Mouse (Mus musculus) liver, embryonic 14.5 days (tissue): ENCODE results near the gene Rab25. TPM values are rescaled to one million over a fixed set of nuclear protein-coding genes. Genes with fewer than 3 reads are reported as not detected.

ENCODE experiments used
- ATAC-seq: fragments of 200-750 bp; cut with Nextera tagmentation; 2 replicates; pipeline ENCODE4 v1.8.0; 2017; ENCODE audit warnings: moderate number of reproducible peaks, mild to moderate bottlenecking, moderate library complexity; ENCODE audit not compliant: insufficient read depth
- DNase-seq, 3 experiments: peaks; one replicate each; pipeline ENCODE4 v3.0.0-alpha.2; 2012 to 2013; ENCODE audit warnings: low read depth in 3 of 3, low spot score in 3 of 3
- H3K27ac ChIP-seq: fragments of 300-500 bp; sonication (generic); 2 replicates; pipeline ENCODE4 v1.5.1; 2014; ENCODE audit warnings: moderate library complexity, mild to moderate bottlenecking, control low read depth, inconsistent platforms
- H3K27me3 ChIP-seq: fragments of 300-500 bp; sonication (generic); 2 replicates; pipeline ENCODE4 v1.6.1; 2014; ENCODE audit warnings: mild to moderate bottlenecking, low read length, moderate library complexity; ENCODE audit not compliant: control insufficient read depth, insufficient read depth
- H3K36me3 ChIP-seq: fragments of 300-500 bp; sonication (generic); replicated peaks from 2 replicates; pipeline ENCODE4 v1.6.1; 2014; ENCODE audit warnings: low read depth; ENCODE audit not compliant: control insufficient read depth, insufficient read depth
- H3K4me1 ChIP-seq, 2 experiments: fragments of 200-500 bp in 1 of 2; fragments of 300-500 bp in 1 of 2; sonication (generic) in 1 of 2; replicated peaks; 2 replicates each; pipeline ENCODE4 v1.6.1; 2012 to 2014; ENCODE audit warnings: antibody characterized with exemption in 1 of 2, inconsistent platforms in 1 of 2, low read length in 1 of 2; ENCODE audit not compliant: control insufficient read depth in 2 of 2, insufficient read depth in 2 of 2
- H3K4me2 ChIP-seq: fragments of 300-500 bp; sonication (generic); 2 replicates; pipeline ENCODE4 v1.6.1; 2014; ENCODE audit warnings: low read depth, mild to moderate bottlenecking, control low read depth, moderate library complexity
- H3K4me3 ChIP-seq, 2 experiments: fragments of 200-500 bp in 1 of 2; fragments of 300-500 bp in 1 of 2; sonication (generic) in 1 of 2; 2 replicates each; pipeline ENCODE4 v1.5.1; 2012 to 2014; ENCODE audit warnings: low read depth in 2 of 2, low read length in 2 of 2, mild to moderate bottlenecking in 2 of 2, control low read depth in 1 of 2, inconsistent platforms in 1 of 2, moderate library complexity in 1 of 2; ENCODE audit not compliant: insufficient read depth in 1 of 2
- H3K9ac ChIP-seq: fragments of 300-500 bp; sonication (generic); replicated peaks from 2 replicates; pipeline ENCODE4 v1.6.1; 2014; ENCODE audit warnings: mild to moderate bottlenecking, control low read depth, moderate library complexity
- H3K9me3 ChIP-seq: fragments of 300-500 bp; sonication (generic); 2 replicates; pipeline ENCODE4 v1.6.1; 2016; ENCODE audit warnings: low read length, mixed read lengths; ENCODE audit not compliant: control insufficient read depth
- CTCF ChIP-seq: IDR thresholded peaks from 2 replicates; pipeline ENCODE4 v1.5.1; 2016; ENCODE audit warnings: antibody characterized with exemption, low read depth, control low read depth
- EP300 ChIP-seq: IDR thresholded peaks from 2 replicates; pipeline ENCODE4 v1.6.1; 2016; ENCODE audit warnings: antibody characterized with exemption, low read depth
- WGBS: fragments of 180-500 bp; shearing (Covaris S2); extraction: QIAGEN DNeasy Blood & Tissue Kit; methylation state at CpG from one replicate; pipeline ENCODE4 v1.1.7; 2014; ENCODE audit not compliant: insufficient replicate concordance; 5-methylcytosine and 5-hydroxymethylcytosine counted together
- polyA plus RNA-seq, 2 experiments: library from polyadenylated mRNA; depleted of rRNA in 1 of 2; stranded (reverse) in 1 of 2; unstranded in 1 of 2; fragments of >200 nt; fragmentation: Nextera tagmentation in 1 of 2; extraction: Ambion mirVana in 1 of 2; gene quantifications; 2 replicates each; pipeline versions ENCODE4 v1.2.1 to v1.2.3; 2012 to 2014

The Rab25 gene
- polyA plus RNA-seq, 2 experiments, result 0.25 to 0.52 TPM

GRCm38 (mm10) chr3:88514231-88515094 lies 33.6 kb downstream of the Rab25 start:
- H3K27ac ChIP-seq, result no peak overlapping the region
- H3K27me3 ChIP-seq, result no peaks in the 10 kb centered on the region
- no peak overlapping the region for H3K4me3 ChIP-seq
- no peak overlapping the region for H3K4me2 ChIP-seq
- H3K9ac ChIP-seq, result no peak overlapping the region
- TF ChIP-seq EP300 (no peak), CTCF (no peak)
- WGBS, result 52% methylated on average over 10 of the region's 10 CpGs
- H3K4me1 ChIP-seq, result peaks cover 6 to 31% of the 10 kb centered on the region in 2 experiments
- H3K9me3 ChIP-seq, result no peaks in the 10 kb centered on the region
- ATAC-seq (no peak), DNase-seq (no peak)
- no peaks in the 10 kb centered on the region for H3K36me3 ChIP-seq

GRCm38 (mm10) chr3:88513546-88514115 lies 34.5 kb downstream of the Rab25 start:
- Histone ChIP-seq H3K4me1 (peaks cover 9 to 35% of the 10 kb centered on the region in 2 experiments), H3K36me3 (no peaks in the 10 kb centered on the region), H3K9ac (no peak overlapping the region), H3K4me2 (no peak overlapping the region), H3K27me3 (no peaks in the 10 kb centered on the region), H3K9me3 (no peaks in the 10 kb centered on the region), H3K27ac (no peak overlapping the region), H3K4me3 (no peak overlapping the region)
- TF ChIP-seq CTCF (no peak), EP300 (no peak)
- DNase-seq (no peak), ATAC-seq (no peak)
- 41% methylated on average over 7 of the region's 7 CpGs for whole genome bisulfite sequencing

GRCm38 (mm10) chr3:88512896-88513545 lies 35.1 kb downstream of the Rab25 start:
- Histone ChIP-seq H3K4me1 (peaks cover 9 to 35% of the 10 kb centered on the region in 2 experiments), H3K4me3 (no peak overlapping the region), H3K9me3 (no peaks in the 10 kb centered on the region), H3K9ac (no peak overlapping the region), H3K36me3 (no peaks in the 10 kb centered on the region), H3K4me2 (no peak overlapping the region), H3K27ac (no peak overlapping the region), H3K27me3 (no peaks in the 10 kb centered on the region)
- 28% methylated on average over 12 of the region's 15 CpGs for WGBS
- TF ChIP-seq CTCF (no peak), EP300 (no peak)
- DNase-seq (no peak), ATAC-seq (no peak)

GRCm38 (mm10) chr3:88512141-88512895 lies 35.8 kb downstream of the Rab25 start:
- Histone ChIP-seq H3K9me3 (no peaks in the 10 kb centered on the region), H3K4me1 (peaks cover 9 to 35% of the 10 kb centered on the region in 2 experiments), H3K36me3 (no peaks in the 10 kb centered on the region), H3K27me3 (no peaks in the 10 kb centered on the region), H3K27ac (no peak overlapping the region), H3K9ac (no peak overlapping the region), H3K4me3 (no peak overlapping the region), H3K4me2 (no peak overlapping the region)
- TF ChIP-seq CTCF (no peak), EP300 (no peak)
- WGBS, result 41% methylated on average over 6 of the region's 6 CpGs
- ATAC-seq (no peak), DNase-seq (no peak)

GRCm38 (mm10) chr3:88511559-88511958 lies 36.5 kb downstream of the Rab25 start:
- no peak for DNase-seq
- H3K4me3 ChIP-seq, result no peak overlapping the region
- H3K4me2 ChIP-seq, result no peak overlapping the region
- no peaks in the 10 kb centered on the region for H3K9me3 ChIP-seq
- no peak for TF ChIP-seq CTCF
- no peak for TF ChIP-seq EP300
- WGBS, result 41% methylated on average over 4 of the region's 4 CpGs
- ATAC-seq, result no peak
- no peak overlapping the region for H3K27ac ChIP-seq
- no peaks in the 10 kb centered on the region for H3K36me3 ChIP-seq
- H3K9ac ChIP-seq, result no peak overlapping the region
- peaks cover 9 to 35% of the 10 kb centered on the region in 2 experiments for H3K4me1 ChIP-seq
- no peaks in the 10 kb centered on the region for H3K27me3 ChIP-seq
